Mouse (Mus musculus): ENCODE results near the gene Tmed8.
"Not testable (repeated sequence)": the region's sequence is repeated elsewhere in the genome, so short reads cannot be mapped to it uniquely, and the experiment has no call there.

The Tmed8 gene

GRCm38 (mm10) chr12:87158099-87158498, 42.2 kb downstream of the Tmed8 start:
- no peak for DNase-seq

- DNase-seq: no peak
Measured at GRCm38 (mm10) chr12:87157361-87157760, 42.9 kb downstream of the Tmed8 start.

GRCm38 (mm10) chr12:87154448-87154847, 45.8 kb downstream of the Tmed8 start:
- not testable (repeated sequence) for DNase-seq

- DNase-seq: no peak
Measured at GRCm38 (mm10) chr12:87149471-87149870, 50.8 kb downstream of the Tmed8 start.

GRCm38 (mm10) chr12:87148136-87148535, 52.1 kb downstream of the Tmed8 start:
- DNase-seq: no peak

- DNase-seq: peak; percentile 86
Measured at GRCm38 (mm10) chr12:87147395-87148089, 52.7 kb downstream of the Tmed8 start, which contains the start of gene Pomt2. TSS of gene Pomt2 (minus strand) at chr12:87147968.

- peak; percentile 92 for DNase-seq
Measured at GRCm38 (mm10) chr12:87146966-87147365, 53.3 kb downstream of the Tmed8 start, which contains the start of gene Gstz1. TSS of gene Gstz1 (plus strand) at chr12:87147165.

- no peak for DNase-seq
Measured at GRCm38 (mm10) chr12:87142156-87142555, 58.1 kb downstream of the Tmed8 start.

- no peak for DNase-seq
Measured at GRCm38 (mm10) chr12:87138768-87139167, 61.5 kb downstream of the Tmed8 start.

GRCm38 (mm10) chr12:87138342-87138701, 61.9 kb downstream of the Tmed8 start:
- no peak for DNase-seq

- no peak for DNase-seq
Measured at GRCm38 (mm10) chr12:87137439-87138341, 62.6 kb downstream of the Tmed8 start.

GRCm38 (mm10) chr12:87132784-87133183, 67.5 kb downstream of the Tmed8 start:
- no peak for DNase-seq

- no peak for DNase-seq
Measured at GRCm38 (mm10) chr12:87132210-87132609, 68.0 kb downstream of the Tmed8 start.

GRCm38 (mm10) chr12:87131619-87132018, 68.6 kb downstream of the Tmed8 start:
- peak; percentile 46 for DNase-seq

GRCm38 (mm10) chr12:87131181-87131580, 69.1 kb downstream of the Tmed8 start:
- DNase-seq: no peak

GRCm38 (mm10) chr12:87130224-87130623, 70.0 kb downstream of the Tmed8 start:
- DNase-seq: no peak

GRCm38 (mm10) chr12:87127256-87127655, 73.0 kb downstream of the Tmed8 start:
- no peak for DNase-seq

- DNase-seq: no peak
Measured at GRCm38 (mm10) chr12:87121918-87122589, 78.2 kb downstream of the Tmed8 start.
